Mouse (Mus musculus): ENCODE data around the gene Clcn6. TPM values are rescaled to one million over a fixed set of nuclear protein-coding genes. Genes with fewer than 3 reads are reported as not detected.
A peak's percentile ranks its signal among the peaks of the same experiment; 100 is the strongest.

Gene Clcn6
- total and polyA plus RNA-seq, 2 experiments from 2014 or later = 24.4 to 60.7 TPM

GRCm38 (mm10) chr4:148040933-148041610, 2.5 kb upstream of the Clcn6 start:
- peak overlapping the region; percentile 93 for H3K4me2 ChIP-seq (ENCODE audit: low read depth, low read length)
- peak overlapping the region; percentile 34 for H3K4me3 ChIP-seq (ENCODE audit: low read length)
- peak overlapping the region; percentile 62 for H3K27ac ChIP-seq
- H3K4me1 ChIP-seq (ENCODE audit: insufficient read depth, low read length) = peaks cover 24% of the 10 kb centered on the region
- H3K36me3 ChIP-seq (ENCODE audit: insufficient read depth, low read length) = peaks cover 9% of the 10 kb centered on the region; the same call in 1 of the 2 replicates
- ATAC-seq = no peak
- H3K27me3 ChIP-seq (ENCODE audit: insufficient read depth, low read length) = no peaks in the 10 kb centered on the region
- DNase-seq (ENCODE audit: low spot score) = peak; percentile 66
- H3K9me3 ChIP-seq (ENCODE audit: low read length) = no peaks in the 10 kb centered on the region
- 3% methylated on average over 19 of the region's 19 CpGs for WGBS
- TF ChIP-seq CTCF (IDR thresholded peaks at IDR 0.05; ENCODE audit: low read depth) = no peak
- peak overlapping the region; percentile 25 for H3K9ac ChIP-seq (replicated peaks; ENCODE audit: low read length)

DNA sequence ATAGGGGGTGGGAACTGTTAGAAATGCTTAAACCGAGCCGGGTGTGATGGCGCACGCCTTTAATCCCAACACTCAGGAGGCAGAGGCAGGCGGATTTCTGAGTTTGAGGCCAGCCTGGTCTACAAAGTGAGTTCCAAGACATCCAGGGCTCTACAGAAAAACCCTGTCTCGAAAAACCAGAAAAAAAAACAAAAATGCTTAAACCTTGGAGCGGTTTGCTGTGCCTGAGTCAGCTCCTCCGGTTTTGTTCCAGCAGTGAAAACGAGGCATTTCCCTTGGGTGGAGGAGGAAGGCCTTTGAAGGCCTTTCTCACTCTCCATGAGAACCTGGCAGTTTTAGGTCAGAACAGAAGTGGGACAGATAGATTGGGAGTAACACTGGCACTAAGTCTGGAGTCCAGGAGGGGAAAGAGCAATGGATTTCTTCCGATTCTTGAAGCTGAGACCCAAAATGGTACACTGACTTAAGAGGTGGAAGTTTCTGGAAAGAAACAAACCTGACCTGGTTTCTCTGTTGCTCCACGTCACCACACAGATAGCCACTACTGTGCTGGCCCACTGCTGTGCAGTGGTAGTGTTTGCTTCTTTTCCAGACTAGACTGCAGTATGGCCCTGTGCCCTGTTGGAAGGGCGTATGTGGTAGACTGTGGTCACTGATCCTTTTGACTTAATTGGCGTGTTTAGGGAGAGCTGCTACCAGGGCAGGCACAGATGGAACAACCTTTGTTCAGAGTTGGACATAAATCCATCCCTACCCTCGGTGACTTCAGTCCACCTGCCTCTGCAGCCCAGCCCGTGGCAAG, 1.6 kb upstream of the Clcn6 start:
- Histone ChIP-seq H3K9me3 (ENCODE audit: low read length) (no peaks in the 10 kb centered on the region), H3K4me3 (ENCODE audit: low read length) (peak overlapping the region; percentile 94), H3K9ac (replicated peaks; ENCODE audit: low read length) (peak overlapping the region; percentile 89), H3K4me2 (ENCODE audit: low read depth, low read length) (peak overlapping the region; percentile 93), H3K4me1 (ENCODE audit: insufficient read depth, low read length) (peaks cover 24% of the 10 kb centered on the region), H3K36me3 (ENCODE audit: insufficient read depth, low read length) (peaks cover 9% of the 10 kb centered on the region; the same call in 1 of the 2 replicates), H3K27me3 (ENCODE audit: insufficient read depth, low read length) (no peaks in the 10 kb centered on the region), H3K27ac (peak overlapping the region; percentile 95)
- 60% methylated on average over 15 of the region's 15 CpGs for WGBS
- no peak for ATAC-seq
- no peak for DNase-seq (ENCODE audit: low spot score)
- TF ChIP-seq CTCF (IDR thresholded peaks at IDR 0.05; ENCODE audit: low read depth) = no peak

DNA sequence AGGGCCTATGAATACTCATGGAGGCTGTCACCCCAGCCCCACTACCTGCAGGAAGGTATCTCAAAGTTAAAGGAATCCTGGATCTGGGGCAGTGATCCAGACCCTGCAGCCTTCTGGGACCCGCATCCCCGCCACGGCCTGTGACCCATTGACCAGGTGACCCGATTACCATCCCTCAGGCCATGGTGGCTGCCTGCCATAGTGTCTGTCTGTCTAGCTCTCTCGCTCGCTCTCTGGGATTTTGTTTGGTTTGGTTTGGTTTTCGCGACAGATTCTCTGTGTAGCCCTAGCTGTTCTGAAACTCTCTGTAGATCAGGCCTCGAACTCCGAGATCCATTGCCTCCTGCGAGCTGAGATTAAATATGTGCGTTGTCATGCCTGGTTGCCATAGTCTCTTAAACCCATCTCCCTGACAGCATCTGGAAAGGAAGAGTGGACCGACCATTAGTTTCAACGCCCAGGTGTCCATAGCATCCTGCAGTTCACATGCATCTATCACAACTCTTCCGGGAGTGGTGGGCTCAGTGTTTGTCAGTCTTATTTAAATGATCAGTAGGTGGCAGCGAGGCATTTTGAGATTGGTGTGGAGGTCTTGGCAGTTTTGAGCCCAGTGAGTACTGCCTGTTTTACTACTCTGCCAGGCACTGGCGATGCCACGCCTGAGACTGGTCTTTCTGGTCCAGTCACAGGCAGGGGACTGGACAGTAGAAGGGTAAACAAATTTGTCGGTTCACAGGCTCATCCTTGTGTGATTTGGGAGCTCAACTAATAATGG, 820 bp upstream of the Clcn6 start:
- Histone ChIP-seq H3K36me3 (ENCODE audit: insufficient read depth, low read length) (peaks cover 10% of the 10 kb centered on the region; the same call in 1 of the 2 replicates), H3K9me3 (ENCODE audit: low read length) (no peaks in the 10 kb centered on the region), H3K4me3 (ENCODE audit: low read length) (peak overlapping the region; percentile 94), H3K4me2 (ENCODE audit: low read depth, low read length) (peak overlapping the region; percentile 93), H3K27ac (peak overlapping the region; percentile 95), H3K4me1 (ENCODE audit: insufficient read depth, low read length) (peaks cover 24% of the 10 kb centered on the region), H3K27me3 (ENCODE audit: insufficient read depth, low read length) (no peaks in the 10 kb centered on the region), H3K9ac (replicated peaks; ENCODE audit: low read length) (peak overlapping the region; percentile 89)
- peak; percentile 30 for DNase-seq (ENCODE audit: low spot score)
- peak; percentile 34; the same call in 1 of the 2 replicates for TF ChIP-seq CTCF (IDR thresholded peaks at IDR 0.05; ENCODE audit: low read depth)
- no peak for ATAC-seq
- WGBS = 17% methylated on average over 19 of the region's 19 CpGs

- Histone ChIP-seq H3K4me3 (ENCODE audit: low read length) (peak overlapping the region; percentile 94), H3K27ac (peak overlapping the region; percentile 95), H3K4me2 (ENCODE audit: low read depth, low read length) (peak overlapping the region; percentile 72), H3K4me1 (ENCODE audit: insufficient read depth, low read length) (peaks cover 24% of the 10 kb centered on the region), H3K9ac (replicated peaks; ENCODE audit: low read length) (peak overlapping the region; percentile 89), H3K9me3 (ENCODE audit: low read length) (no peaks in the 10 kb centered on the region), H3K27me3 (ENCODE audit: insufficient read depth, low read length) (no peaks in the 10 kb centered on the region), H3K36me3 (ENCODE audit: insufficient read depth, low read length) (0 out of 2 replicates have a peak, but pooled peaks cover 5% of the 10 kb centered on the region)
- WGBS = 7% methylated on average over 23 of the region's 26 CpGs
- no peak for ATAC-seq
- DNase-seq (ENCODE audit: low spot score) = peak; percentile 33
- TF ChIP-seq CTCF (IDR thresholded peaks at IDR 0.05; ENCODE audit: low read depth) = no peak
Observed at GRCm38 (mm10) chr4:148038079-148038599, 482 bp downstream of the Clcn6 start.

DNA sequence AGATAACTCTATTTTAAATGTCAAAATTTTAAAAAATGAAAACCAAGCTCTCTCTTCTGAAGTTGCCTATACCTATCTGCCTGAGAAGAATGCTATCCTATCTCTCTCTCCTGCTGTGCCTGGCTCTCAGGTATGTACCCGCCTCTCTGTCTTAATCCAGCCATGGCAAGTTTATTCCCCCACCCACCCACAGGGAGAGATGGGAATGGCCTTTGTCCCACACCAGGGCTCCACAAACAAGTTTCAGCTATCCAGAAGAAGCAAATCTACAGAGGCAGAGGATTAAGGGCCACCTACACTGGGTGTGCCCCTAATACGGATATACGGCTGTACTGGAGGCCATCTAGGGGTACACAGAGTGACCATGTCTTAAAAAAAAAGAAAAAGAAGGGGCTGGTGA, 3.2 kb downstream of the Clcn6 start:
- no peak overlapping the region for H3K4me2 ChIP-seq (ENCODE audit: low read depth, low read length)
- H3K9ac ChIP-seq (replicated peaks; ENCODE audit: low read length) = no peak overlapping the region
- peaks cover 17% of the 10 kb centered on the region for H3K4me1 ChIP-seq (ENCODE audit: insufficient read depth, low read length)
- H3K4me3 ChIP-seq (ENCODE audit: low read length) = no peak overlapping the region
- H3K27ac ChIP-seq = no peak overlapping the region
- 0 out of 2 replicates have a peak, but pooled peaks cover 11% of the 10 kb centered on the region for H3K36me3 ChIP-seq (ENCODE audit: insufficient read depth, low read length)
- H3K27me3 ChIP-seq (ENCODE audit: insufficient read depth, low read length) = no peaks in the 10 kb centered on the region
- 90% methylated on average over 3 of the region's 3 CpGs for WGBS
- no peaks in the 10 kb centered on the region for H3K9me3 ChIP-seq (ENCODE audit: low read length)
- no peak for DNase-seq (ENCODE audit: low spot score)
- no peak for TF ChIP-seq CTCF (IDR thresholded peaks at IDR 0.05; ENCODE audit: low read depth)
- ATAC-seq = no peak

GRCm38 (mm10) chr4:148033858-148034410, 4.7 kb downstream of the Clcn6 start:
- Histone ChIP-seq H3K9me3 (ENCODE audit: low read length) (no peaks in the 10 kb centered on the region), H3K36me3 (ENCODE audit: insufficient read depth, low read length) (peaks cover 16% of the 10 kb centered on the region; the same call in 1 of the 2 replicates), H3K4me3 (ENCODE audit: low read length) (no peak overlapping the region), H3K4me1 (ENCODE audit: insufficient read depth, low read length) (peaks cover 5% of the 10 kb centered on the region; the same call in 1 of the 2 replicates), H3K27me3 (ENCODE audit: insufficient read depth, low read length) (no peaks in the 10 kb centered on the region), H3K4me2 (ENCODE audit: low read depth, low read length) (no peak overlapping the region), H3K27ac (no peak overlapping the region), H3K9ac (replicated peaks; ENCODE audit: low read length) (no peak overlapping the region)
- no peak for DNase-seq (ENCODE audit: low spot score)
- TF ChIP-seq CTCF (IDR thresholded peaks at IDR 0.05; ENCODE audit: low read depth) = no peak
- ATAC-seq = no peak
- whole genome bisulfite sequencing = 65% methylated on average over 7 of the region's 7 CpGs

All from hindbrain, postnatal 0 days (tissue).